ENCODE assay signal across 11 mouse cellular contexts in genomic region chr6:120454627-120455077, GRCm38 (mm10). TPM values are rescaled to one million over a fixed set of nuclear protein-coding genes. Genes with fewer than 3 reads are reported as not detected.
DNase-seq lines count a peak whose midpoint lies in the region; ATAC-seq and TF ChIP-seq lines count a peak whose summit lies in the region.
"Had no signal": no experiment of that assay in that cellular context is flagged by ENCODE, and none has a peak within 500 bp of the region (broad histone marks: within the 10 kb centered on the region; RNA-seq: fewer than 3 reads in every experiment).

No protein-coding gene starts in this region.

- TF ChIP-seq CTCF in liver, embryonic 14.5 days (IDR thresholded peaks at IDR 0.05; ENCODE audit: low read depth) = no peak

- ATAC-seq in inflammation-experienced regulatory T-cells, adult 6 months = peak; percentile 38
- ATAC-seq in liver, embryonic 14.5 days (ENCODE audit: insufficient read depth) = peak; percentile 65
- ATAC-seq: forebrain, postnatal 0 days; midbrain, embryonic 16.5 days had no signal

- H3K4me1 ChIP-seq in liver, embryonic 14.5 days (replicated peaks; ENCODE audit: control insufficient read depth in 2 of 2, insufficient read depth in 2 of 2, low read length in 1 of 2) = peaks cover 0 to 20% of the 10 kb centered on the region in 2 experiments; a peak in 3 of 4 replicates

- H3K27ac ChIP-seq in liver, embryonic 14.5 days = no peak overlapping the region

- peak overlapping the region; percentile 40 for H3K4me2 ChIP-seq in liver, embryonic 14.5 days (ENCODE audit: low read depth)

- no peak overlapping the region for H3K9ac ChIP-seq in liver, embryonic 14.5 days (replicated peaks)
- H3K9ac ChIP-seq: forebrain, postnatal 0 days had no signal

- H3K4me3 ChIP-seq in liver, embryonic 14.5 days (ENCODE audit: insufficient read depth in 1 of 2, low read depth in 2 of 2, low read length in 2 of 2) = no peak overlapping the region

- WGBS in liver, embryonic 14.5 days (ENCODE audit: insufficient replicate concordance) = 10% methylated on average over 11 of the region's 11 CpGs

- peak; percentile 80 for DNase-seq in 3T3-L1 (ENCODE audit: low read depth, low spot score)
- peak; percentile 29 for DNase-seq in CD4-positive, CD25-positive, alpha-beta regulatory T cell, adult 2 months (ENCODE audit: low read depth, low spot score)
- peak in 1 of 3 experiments; percentile 38 for DNase-seq in liver, embryonic 14.5 days (ENCODE audit: low read depth in 3 of 3, low spot score in 3 of 3)
- DNase-seq in cerebellum, adult 9-11 months = no peak
- DNase-seq in cerebellum, adult 9-10 months = no peak
- DNase-seq in left cerebral cortex, adult 9 months (ENCODE audit: low spot score in 2 of 2) = no peak
- DNase-seq: cerebellum, postnatal 36 days; forebrain, postnatal 0 days; retina, postnatal 1 day had no signal

- H3K9me3 ChIP-seq in liver, embryonic 14.5 days (ENCODE audit: control insufficient read depth, low read length) = no peaks in the 10 kb centered on the region

- H3K27me3 ChIP-seq in liver, embryonic 14.5 days (ENCODE audit: control insufficient read depth, insufficient read depth, low read length) = no peaks in the 10 kb centered on the region

- no peaks in the 10 kb centered on the region for H3K36me3 ChIP-seq in liver, embryonic 14.5 days (replicated peaks; ENCODE audit: control insufficient read depth, insufficient read depth, low read depth)

- no peak for TF ChIP-seq EP300 in liver, embryonic 14.5 days (IDR thresholded peaks at IDR 0.05; ENCODE audit: low read depth)

RNA-seq across cellular contexts. Expression of gene Il17ra, which starts 8.4 kb away (rescaled TPM):
- polyA plus RNA-seq in inflammation-experienced regulatory T-cells, adult 6 months (2017; shearing (Covaris generic)) = 10 to 100 TPM in 2 of 3 experiments, 1 to 10 TPM in 1; 9.7 to 27.4 (median 25.2) TPM
- polyA plus RNA-seq in liver, embryonic 14.5 days (2012; rRNA removed) = 6.0 and 6.2 TPM in 2 replicates
- polyA plus RNA-seq in liver, embryonic 14.5 days (2014; fragmentation: Nextera tagmentation; extraction: Ambion mirVana) = 3.6 TPM in 2 replicates

RNA-seq across cellular contexts. Expression of gene Tmem121b, which starts 39.0 kb away (rescaled TPM):
- under 1 TPM in 2 of 3 experiments, not detected in 1; 0.41 to 0.56 TPM for polyA plus RNA-seq in inflammation-experienced regulatory T-cells, adult 6 months (2017; shearing (Covaris generic))
- 0.01 and 0.04 TPM in 2 replicates for polyA plus RNA-seq in liver, embryonic 14.5 days (2012; rRNA removed)
- 0.04 TPM in 1 of 2 replicates, not detected in the other for polyA plus RNA-seq in liver, embryonic 14.5 days (2014; fragmentation: Nextera tagmentation; extraction: Ambion mirVana)

Comparison
In these comparisons a context has a peak if more than half of its experiments do, and no peak if none do; other contexts are left out.
1. DNase-seq: peak in 3T3-L1 (single experiment) and CD4-positive, CD25-positive, alpha-beta regulatory T cell, adult 2 months (single experiment); none in cerebellum, adult 9-11 months (single experiment), cerebellum, adult 9-10 months (single experiment) and left cerebral cortex, adult 9 months (0 of 2).